Mouse (Mus musculus) adrenal gland, postnatal 4 days (tissue): ENCODE data around the gene Dlg4. TPM values are rescaled to one million over a fixed set of nuclear protein-coding genes. Genes with fewer than 3 reads are reported as not detected.

Experiments
- DNase-seq, 2 experiments: peaks; one replicate each; pipeline ENCODE4 v3.0.0; 2021 to 2022; ENCODE audit warnings: low spot score in 2 of 2, mixed read lengths in 2 of 2
- total RNA-seq, 2 experiments: library from RNA; stranded (reverse); gene quantifications; 2 replicates each; pipeline ENCODE4 v1.2.3; 2021

Gene Dlg4
- total RNA-seq, 2 experiments from 2014 or later: 63.0 to 64.4 TPM

DNA sequence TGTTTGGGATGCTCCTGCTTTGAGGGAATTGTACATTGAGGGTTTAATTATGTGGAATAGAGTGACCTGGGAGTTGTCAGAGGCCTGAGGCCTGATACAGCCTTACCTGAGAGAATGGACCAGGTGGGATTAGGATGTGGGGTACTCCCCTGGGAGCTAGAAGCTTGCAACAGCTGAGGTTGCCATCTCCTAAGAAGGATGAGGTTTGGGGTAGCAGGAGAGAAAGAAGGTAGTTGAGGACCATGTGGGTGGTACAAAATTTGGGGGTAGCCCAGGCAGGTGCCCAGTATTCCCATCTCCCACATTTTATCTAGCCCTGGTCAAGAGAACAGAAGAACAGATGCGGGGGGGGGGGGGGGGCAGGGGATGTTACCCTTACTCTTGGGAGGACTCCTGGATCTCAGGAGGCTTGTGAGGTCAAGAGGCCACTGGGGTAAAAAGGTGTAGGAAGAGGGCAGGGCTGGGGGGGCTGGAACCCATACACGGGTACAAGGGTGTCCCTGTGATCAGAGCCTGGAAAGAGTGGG is 2.8 kb downstream of the Dlg4 start:
- no peak for DNase-seq

DNA sequence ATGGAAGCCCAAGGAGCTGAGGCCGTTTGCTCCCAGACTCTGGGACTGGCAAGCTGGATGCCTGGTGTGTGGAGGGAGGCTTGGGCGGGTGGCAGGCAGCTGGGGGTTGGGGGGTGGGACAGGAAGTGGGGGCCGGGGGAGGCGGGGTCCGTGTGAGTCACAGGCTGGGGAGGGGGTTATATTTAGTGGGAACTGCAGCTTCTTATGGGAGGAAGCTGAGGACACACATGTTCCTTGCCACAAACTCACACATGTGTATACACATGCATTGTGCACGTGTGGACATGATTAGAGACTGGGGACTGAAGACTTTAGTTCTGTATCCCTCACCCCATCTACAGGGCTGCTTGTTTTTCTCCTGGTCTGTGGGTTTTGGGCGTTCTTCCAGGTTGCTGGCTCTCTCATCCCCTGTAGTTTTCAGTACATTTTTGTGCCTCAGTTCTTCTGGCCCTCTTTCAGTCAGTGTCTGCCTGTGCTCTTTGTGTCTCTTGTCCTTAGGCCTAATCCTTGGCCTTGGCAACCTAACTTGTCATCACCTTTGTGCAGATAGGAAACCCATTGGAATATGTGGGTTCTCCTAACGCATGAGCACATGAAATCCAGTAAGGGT is 3.4 kb downstream of the Dlg4 start:
- DNase-seq: no peak

DNA sequence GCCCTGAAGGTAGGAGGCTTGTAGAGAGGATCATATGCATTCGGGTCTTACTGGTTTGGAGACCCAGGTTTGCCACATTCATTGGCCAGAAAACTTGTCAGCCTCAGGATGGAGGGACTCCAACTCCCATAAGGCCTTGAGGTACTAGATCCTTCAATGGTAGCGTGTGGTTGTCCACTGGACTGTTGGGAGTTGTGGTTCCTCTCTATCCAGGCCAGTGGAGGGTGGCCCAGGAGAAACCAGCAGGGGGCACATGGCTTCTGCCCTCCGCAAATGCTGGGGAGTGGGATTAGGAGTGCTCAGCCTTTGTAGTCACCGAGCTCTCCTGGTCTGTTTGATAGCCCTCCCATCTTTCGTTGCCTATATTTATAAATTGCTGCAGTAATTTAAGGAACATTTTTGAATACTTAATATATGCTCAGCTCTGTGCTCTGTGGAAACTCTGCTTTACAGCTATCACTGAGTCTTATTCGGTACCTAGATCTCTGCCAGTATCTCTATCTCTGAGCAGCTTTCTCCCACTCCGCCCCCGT is 4.1 kb downstream of the Dlg4 start:
- no peak for DNase-seq

DNA sequence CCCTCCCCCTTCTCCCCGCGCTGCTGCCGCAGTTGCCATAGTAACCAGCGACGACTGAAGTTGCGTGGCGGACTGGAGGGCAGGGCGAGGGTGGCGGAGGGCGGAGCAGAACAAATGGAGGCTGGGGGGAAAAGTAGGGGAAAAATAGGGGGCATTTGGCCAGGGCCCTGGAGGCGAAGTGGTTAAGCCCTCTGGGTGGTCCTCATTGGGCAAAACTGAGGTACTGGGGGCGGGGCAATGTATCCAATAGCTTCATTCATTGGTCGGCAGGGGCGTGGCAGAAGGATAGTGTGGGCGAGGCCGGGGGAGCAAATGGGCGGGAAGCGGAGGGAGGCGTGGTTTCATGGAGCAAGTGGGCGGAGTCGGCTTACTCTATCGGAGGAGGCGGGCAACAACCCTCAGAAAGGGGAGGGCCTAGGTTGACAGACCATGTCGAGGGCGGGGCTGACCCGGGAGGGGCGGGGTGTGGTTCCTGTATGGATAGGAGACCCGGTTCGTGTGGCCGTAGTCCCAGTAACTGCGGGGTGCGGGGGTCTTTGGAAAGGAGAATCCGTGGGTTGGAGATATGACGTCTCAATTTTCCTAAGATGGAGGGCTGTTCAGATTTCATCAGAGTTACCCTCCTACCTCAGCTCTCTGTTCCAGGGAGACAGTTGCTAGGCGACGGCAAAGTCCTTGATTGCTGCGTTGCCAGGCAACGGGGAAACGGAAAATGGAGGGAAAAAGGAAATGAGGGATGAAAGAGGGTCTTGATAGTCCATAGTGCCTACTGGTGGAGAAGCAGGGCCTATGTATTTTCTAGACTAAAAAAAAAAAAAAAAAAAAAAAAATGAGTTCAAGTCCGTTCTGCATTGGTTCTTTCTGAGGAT is 4.8 kb downstream of the Dlg4 start:
- DNase-seq: peak; percentile 93 to 94

DNA sequence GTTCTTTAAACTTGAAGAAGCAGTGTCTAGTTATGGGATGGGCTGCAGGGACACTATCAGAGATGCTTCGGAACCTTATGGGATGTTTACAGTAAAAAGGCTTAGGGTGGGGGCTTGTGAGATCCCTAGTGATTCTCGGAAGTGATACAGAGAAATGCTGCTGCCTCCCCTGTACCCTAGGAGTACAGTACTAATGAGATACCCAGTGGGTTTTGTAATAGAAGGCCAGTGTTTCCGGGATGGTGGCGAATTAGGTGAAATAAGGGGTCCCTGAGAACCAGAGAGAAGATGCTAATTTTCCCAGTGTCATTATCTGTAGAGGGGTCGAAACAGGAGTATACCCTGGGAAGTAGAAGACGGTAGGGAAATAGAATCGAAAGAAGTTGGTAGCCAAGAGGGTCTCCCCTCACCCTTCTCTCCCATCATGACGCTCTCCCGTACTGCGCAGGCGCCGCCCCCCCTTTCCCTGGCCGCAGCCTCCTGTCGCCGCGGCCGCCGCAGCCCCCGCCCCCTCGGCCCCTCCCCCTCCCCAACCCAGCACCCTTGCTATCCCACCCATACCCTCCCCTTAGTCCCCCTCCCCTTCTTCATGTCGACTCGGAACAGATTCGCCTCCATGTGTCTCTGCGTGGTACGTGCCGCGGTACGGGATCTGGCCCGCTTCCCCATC is 6.9 kb downstream of the Dlg4 start:
- no peak for DNase-seq

DNA sequence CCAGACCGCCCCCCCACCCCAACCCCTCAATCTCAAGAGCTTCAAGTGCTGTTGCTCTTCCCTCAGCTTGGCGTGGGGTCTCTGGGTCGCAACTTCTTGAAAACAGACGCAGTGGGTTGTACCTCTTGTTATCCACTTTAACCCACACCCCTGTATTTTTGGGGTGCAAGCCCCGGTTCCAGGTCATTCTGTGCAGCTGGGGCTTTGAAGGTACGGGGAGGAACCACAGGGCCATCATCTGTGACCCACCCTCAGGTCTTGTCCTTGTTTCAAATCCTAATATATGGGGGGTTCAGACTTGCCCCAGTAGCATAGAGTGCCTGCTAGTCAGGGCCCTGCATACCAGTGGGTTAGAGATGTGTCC is 7.4 kb downstream of the Dlg4 start:
- DNase-seq: no peak

DNA sequence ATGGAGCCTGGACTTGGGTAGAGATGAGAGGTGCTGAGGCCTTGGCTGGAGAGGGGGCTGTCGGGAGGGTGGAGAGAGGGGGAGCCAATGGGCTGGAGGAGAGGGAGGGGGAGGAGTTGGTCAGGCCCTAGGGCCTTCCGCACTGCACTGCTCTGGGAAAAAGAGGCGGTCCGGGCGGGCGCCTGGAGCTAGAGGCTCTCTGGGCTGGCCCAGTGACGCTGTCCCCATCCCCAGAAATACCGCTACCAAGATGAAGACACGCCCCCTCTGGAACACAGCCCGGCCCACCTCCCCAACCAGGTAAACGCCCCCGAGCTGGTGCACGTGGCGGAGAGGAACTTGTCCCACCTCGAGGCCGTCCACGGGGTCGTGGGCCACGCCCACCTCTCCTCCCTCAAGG is 9.9 kb downstream of the Dlg4 start:
- no peak for DNase-seq

DNA sequence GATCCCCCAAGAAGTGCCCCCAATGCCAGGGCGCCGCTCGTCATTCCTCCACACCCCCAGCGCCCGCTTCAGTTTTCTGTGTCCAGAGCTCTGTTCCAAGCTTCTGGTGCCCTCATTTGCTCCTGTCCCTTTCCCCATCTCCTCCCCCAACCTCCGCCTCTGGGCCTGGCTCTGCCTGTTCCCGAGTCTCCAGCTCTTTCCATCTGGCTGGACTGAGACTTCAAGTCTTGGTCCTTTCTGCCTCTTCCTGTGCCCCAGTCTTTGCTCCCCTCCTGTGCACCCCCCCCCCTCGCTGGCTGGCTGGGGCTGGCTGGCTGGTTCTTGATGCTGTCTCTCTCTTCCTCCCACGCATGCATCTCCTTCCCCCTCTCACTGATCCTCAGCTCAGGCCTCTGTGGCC is 10.7 kb downstream of the Dlg4 start:
- DNase-seq: no peak

DNA sequence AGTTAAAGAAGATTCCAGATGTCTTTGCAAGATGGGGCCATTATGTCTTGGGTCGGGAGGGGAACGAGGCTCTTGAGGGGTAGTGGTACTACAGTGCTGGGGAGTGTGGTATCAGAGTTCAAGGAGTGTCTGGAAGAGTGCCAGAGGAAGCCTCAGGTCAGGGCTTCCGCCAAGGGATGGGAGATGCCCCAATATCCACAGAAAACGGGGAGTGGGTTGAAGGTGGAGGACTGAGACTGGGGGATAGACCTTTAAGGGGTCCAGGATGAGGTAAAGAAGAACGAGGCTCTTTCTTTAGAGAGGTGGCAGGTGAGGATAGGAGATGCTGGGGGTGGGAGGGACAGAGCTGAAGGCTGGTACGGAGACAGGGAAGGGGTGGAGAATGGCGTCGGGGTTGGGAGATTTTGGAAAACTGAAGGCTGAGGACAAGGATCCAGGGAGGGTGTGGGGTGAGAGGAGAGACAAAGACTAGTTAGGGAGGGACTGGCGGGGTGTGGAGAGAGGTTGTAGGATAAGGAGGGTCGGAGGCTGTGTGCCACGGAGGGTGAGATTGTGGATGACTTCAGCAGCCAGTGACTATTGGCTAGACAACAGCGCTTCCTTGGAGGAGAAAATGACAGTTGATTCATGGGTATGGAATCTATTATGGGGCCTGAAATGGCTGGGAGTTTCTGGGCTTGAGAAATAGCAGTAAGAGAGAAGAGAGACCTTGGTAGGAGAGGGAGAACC is 11.8 kb downstream of the Dlg4 start:
- DNase-seq: no peak

DNA sequence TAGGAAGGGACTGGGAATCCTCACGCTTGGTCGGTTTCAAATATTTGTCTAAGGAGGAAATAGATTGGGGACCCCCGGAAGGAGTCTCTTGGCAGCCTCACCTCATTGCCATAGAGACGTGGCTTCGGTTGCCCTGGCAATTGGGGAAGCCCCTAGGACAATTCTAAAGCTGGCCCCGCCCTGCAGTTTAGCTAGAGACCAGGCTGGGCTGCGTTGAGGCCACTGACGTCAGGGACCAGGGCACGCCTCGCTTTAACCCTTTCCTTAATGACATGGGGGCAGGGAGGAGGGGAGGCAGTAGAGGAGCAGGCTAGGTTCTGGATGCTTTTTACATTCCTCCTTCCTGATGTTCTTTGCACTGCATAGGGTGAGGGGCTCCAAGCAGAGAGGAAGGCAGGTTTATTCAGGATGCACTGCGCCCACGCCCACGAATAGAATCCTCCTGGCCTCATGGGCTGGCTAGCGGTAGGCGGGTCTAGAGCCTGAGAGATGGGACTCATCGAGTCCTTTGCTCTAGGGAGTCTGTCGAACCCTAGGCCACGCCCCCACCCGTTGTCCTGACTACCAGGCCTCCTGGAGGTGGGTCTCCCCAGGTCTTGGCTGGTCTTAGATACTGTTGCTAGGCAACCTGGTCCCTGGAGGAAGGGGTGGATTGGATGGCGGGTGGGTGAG is 12.5 kb downstream of the Dlg4 start:
- peak in 1 of 2 experiments; percentile 37 for DNase-seq

DNA sequence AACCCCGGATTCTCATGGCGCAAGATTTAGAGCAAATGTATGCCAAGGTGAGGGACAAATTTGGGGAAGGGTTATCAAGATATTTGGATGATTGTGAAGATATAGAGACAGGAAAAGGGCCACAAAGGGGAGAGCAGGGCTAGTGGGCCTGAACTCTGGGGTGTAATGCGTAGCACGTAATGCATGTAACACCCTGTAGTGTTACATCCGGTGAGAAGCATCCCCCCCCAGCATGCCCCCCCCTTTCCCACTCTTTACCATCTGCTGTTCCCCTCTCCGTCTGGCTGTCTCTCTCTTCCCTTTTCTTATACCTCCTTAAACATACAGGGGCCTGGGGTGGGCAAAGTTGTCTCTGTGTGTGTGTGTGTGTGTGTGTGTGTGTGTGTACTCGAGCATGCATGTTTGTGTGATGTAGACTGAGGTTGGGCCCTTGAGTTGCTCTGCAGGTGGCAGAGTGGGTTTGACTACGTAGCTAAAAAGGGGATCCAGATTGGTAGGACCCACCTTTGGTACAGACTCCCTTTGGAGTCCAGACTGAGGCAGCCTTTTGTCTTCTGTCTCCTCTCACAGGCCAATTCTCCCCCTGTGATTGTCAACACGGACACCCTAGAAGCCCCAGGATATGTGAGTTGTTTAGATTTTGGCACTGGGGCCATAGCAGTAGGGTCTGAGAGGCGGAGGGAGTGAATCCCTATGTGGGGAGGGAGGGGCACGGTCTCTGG is 13.2 kb downstream of the Dlg4 start:
- DNase-seq: no peak

DNA sequence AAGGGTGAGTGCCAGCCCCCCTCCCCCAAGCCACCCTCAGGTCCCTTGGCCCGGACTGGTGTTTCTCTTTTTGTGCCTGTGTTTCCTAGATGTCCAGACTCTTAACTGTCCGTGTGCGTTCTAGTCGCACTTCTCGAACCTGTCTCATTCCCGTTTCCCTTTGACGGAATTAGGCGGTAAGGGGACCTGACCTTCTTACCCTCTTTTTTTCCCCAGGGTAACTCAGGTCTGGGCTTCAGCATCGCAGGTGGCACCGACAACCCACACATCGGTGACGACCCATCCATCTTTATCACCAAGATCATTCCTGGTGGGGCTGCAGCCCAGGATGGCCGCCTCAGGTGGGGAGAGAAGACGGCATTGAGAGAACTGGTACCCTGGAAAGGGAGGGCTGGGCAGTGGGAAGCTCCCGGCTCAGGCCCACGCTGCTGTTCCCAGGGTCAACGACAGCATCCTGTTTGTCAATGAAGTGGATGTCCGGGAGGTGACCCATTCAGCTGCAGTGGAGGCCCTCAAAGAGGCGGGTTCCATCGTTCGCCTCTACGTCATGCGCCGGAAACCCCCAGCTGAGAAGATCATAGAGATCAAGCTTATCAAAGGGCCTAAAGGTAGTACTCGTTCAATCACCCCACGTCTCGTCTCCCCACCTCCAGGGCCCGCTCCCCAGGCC is 14.0 kb downstream of the Dlg4 start:
- DNase-seq: no peak

DNA sequence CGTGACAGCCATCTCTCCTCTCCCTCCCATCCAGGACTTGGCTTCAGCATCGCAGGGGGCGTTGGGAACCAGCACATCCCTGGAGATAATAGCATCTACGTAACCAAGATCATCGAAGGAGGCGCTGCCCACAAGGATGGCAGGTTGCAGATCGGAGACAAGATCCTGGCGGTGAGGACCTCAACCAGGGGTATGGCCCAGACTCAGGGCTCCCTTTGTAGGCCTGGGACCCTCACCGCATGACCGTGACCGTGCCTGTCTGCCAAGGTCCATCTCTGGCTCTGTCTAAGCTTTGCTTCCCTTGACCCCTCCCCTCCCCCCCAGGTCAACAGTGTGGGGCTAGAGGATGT is 14.6 kb downstream of the Dlg4 start:
- DNase-seq: no peak

DNA sequence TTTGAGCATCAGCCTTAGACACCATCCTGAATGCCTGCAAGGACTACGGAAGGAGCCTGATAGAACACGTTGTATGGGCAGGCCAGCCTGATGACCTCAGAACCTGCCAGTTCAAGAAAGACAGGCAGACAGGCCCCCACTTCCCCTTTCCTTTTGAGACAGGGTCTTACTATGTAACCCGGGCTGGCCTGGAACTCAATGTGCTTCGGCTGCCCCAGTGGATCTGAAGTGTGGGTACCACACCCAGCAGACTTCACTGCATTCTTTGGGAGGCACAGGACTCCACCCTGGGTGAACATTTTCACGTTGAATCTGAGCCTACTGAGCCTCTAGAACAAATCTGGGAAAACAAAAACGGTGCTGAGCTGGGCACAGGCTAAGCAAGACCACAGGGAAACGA is 21.4 kb downstream of the Dlg4 start:
- DNase-seq: no peak

DNA sequence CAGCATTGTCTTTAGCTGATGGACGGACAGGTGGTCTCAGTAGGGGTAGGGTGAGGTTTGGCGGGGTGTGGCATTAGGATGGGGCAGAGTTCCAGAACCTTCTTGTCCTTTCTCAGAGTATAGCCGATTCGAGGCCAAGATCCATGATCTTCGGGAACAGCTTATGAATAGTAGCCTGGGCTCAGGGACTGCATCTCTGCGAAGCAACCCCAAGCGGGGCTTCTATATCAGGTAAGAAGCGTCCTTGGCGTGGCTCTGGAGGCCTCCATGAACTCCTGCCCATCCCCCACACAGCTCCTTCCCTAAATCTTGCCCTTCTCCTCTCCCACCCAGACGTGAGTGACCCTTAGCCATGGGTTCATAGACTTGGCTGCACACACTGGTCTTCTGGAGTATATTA is 22.9 kb downstream of the Dlg4 start:
- no peak for DNase-seq

DNA sequence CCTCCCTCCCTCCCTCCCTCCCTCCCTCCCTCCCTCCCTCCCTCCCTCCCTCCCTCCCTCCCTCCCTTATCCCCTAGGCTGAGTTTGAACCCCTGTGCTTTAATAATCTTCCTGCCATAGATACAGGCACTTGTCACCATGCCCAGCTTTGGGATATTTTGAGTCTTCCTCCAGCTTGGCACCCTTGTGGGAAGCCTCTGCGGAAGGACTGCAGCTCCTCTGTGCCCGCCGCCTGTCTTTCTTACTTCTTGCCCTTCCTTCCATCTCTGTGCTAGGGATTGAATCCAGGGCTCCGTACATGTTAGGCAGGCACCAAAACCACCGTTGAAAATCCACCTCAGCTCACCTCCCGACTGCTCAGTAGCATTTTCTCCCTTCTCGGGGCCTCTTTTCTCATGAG is 23.4 kb downstream of the Dlg4 start:
- no peak for DNase-seq

DNA sequence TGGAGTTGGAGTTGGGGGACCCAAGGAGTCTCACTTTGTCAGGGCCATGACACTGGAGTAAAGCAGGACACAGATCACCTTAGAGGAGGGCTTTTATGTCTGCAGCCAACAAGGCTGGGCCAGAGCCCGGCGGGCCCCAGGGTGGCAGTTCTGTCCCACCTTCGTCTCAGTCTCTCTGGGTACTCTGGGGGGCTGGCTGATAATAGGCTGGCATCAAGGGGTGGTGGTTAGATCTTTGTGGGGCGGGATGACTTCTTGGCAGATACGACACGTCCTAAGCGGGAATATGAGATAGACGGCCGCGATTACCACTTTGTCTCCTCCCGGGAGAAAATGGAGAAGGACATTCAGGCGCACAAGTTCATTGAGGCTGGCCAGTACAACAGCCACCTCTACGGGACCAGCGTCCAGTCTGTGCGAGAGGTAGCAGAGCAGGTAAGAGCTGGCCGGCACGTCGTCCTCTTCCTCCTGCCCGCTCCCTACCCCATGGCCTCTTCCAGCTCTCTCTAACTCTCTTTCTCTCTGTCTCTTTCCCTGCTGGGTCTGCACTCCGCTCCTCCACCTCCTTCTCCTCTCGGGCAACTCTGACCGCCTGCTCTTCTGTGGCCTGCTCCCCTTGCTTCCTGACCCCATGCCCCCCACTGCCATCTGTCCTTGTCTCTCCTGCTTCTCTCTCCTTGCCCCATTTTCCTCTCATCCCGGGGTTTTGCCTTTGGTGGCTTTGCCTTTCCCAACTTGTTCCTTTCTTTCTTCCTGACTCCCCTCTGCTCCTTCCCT is 25.8 kb downstream of the Dlg4 start:
- DNase-seq: no peak

DNA sequence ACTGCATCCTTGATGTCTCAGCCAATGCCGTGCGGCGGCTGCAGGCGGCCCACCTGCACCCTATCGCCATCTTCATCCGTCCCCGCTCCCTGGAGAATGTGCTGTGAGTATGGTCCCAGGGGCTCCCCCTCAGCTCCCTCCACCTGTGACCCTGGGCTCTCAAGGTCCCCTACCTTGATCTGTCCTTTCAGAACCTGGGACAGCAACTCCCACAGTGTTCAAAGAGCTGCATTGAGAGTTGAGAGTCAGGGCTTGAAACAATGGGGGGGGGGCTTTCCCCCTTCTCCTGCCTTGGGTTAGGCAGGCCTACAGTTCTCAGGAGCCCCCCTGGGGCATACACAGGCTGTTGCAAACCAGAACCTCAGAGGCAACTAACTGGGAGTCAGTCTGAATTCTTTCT is 26.9 kb downstream of the Dlg4 start:
- DNase-seq: no peak

DNA sequence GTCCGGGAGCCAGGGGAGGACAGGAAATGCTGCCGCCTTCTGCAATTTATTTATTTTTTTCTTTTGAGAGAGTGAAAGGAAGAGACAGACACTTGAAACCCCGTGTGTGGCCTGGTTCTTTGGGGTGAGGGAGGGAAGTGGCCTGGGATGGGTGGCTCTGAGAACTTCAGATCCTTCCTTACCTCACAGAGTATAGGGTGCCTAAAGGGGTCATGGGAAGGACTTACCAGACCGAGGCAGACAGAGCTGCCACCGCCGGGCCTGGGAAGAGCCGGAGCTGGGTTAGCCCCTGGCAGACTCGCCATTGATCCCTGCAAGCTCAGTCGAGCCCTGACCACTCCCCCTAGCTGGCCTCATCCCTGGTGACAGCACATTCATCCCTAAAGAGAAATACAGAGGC is 28.7 kb downstream of the Dlg4 start:
- DNase-seq: no peak
